In the genomic region with DNA sequence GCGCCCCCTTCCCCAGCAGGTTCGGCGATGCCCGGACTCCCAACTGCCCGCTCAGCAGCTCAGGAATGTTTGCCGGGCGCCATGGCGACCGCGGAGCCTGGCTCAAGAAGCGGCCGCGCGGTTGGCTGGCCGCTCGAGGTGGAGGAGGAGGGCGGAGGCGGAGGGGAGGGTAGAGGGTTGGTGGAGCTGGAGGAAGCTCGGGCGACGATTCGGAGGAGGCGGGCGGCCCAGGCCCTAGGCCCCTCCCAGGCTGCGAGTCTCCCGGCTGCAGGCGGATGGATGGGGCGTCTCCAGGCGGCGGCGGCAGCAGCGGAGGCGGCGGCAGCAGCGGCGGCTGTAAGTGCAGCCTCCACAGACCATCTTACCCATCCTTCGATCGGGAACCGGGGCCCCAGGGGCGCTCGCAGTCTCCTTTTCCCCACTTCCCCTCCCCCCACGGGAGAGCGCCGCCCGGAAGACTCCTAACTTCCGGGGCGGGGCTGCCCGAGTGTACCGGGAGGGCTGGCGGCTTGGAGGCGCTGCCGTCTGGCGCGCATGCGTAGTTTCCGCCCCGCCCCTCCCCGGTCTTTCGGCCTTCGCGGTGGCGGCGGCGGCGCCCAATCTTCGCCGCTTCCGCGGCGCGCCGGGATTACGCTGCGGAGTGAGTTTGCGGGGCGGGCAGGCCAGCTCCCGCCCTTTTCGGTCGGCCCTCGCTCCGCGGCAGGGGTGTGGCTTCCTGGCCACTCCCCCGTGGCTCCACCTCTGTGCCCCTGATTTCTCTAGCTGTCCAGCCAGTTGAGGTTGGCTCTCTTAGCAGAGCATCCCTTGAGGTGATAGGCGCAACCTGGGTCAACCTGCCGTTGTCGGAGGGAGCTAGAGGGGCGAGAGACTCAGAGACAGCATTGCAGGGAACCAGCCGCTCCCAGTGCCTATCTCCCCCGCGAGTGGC, we compare ENCODE assay signal across 7 mouse cellular contexts. TPM values are rescaled to one million over a fixed set of nuclear protein-coding genes. Genes with fewer than 3 reads are reported as not detected.
A peak's percentile ranks its signal among the peaks of the same experiment; 100 is the strongest.
DNase-seq lines count a peak whose midpoint lies in the region; ATAC-seq lines count a peak whose summit lies in the region.

TSS of gene Mier1 (plus strand) at position 207 of the 928 bp plus-strand sequence.
TSS of gene Wdr78 (minus strand) at position 372 of the 928 bp plus-strand sequence.

- no peaks in the 10 kb centered on the region for H3K27me3 ChIP-seq in intestine, embryonic 16.5 days (replicated peaks; ENCODE audit: control insufficient read depth, insufficient read depth, low read length)
- no peaks in the 10 kb centered on the region for H3K27me3 ChIP-seq in midbrain, embryonic 11.5 days (ENCODE audit: control insufficient read depth, insufficient read depth, low read length)

- intact Hi-C loops in left cerebral cortex, postnatal 36 days (cut with DNase I): loop anchor here (10.0 kb wide), 1 partner anchor 130 kb away; no protein-coding TSS in a partner anchor

- H3K36me3 ChIP-seq in intestine, embryonic 16.5 days (ENCODE audit: control insufficient read depth, insufficient read depth, low read length): 0 out of 2 replicates have a peak, but pooled peaks cover 3% of the 10 kb centered on the region
- H3K36me3 ChIP-seq in midbrain, embryonic 11.5 days (ENCODE audit: control insufficient read depth, insufficient read depth, low read length): no peaks in the 10 kb centered on the region

- peak; percentile 98 for DNase-seq in adrenal gland, adult 2 months
- DNase-seq in embryo, embryonic 11.5 days (ENCODE audit: low read depth, low spot score): peak; percentile 93
- DNase-seq in gastrocnemius, postnatal 4 days (ENCODE audit: low spot score in 2 of 2): peak; percentile 90 to 97
- peak; percentile 95 to 97 for DNase-seq in left cerebral cortex, postnatal 36 days (ENCODE audit: low spot score in 2 of 2)
- peak; percentile 99 for DNase-seq in midbrain, embryonic 11.5 days (ENCODE audit: low spot score, missing footprints)
- DNase-seq in skeletal muscle tissue, adult 2 months (ENCODE audit: low read depth, low spot score): peak; percentile 92

- peak within 1 kb of the TSS; percentile 86 for H3K9ac ChIP-seq in intestine, embryonic 16.5 days (ENCODE audit: low read depth, low read length)
- H3K9ac ChIP-seq in midbrain, embryonic 11.5 days (ENCODE audit: low read length): peak within 1 kb of the TSS; percentile 95

- peaks cover 17% of the 10 kb centered on the region for H3K4me1 ChIP-seq in intestine, embryonic 16.5 days (ENCODE audit: control insufficient read depth, insufficient read depth, low read length)
- H3K4me1 ChIP-seq in midbrain, embryonic 11.5 days (ENCODE audit: control insufficient read depth, insufficient read depth, low read length): peaks cover 17% of the 10 kb centered on the region

- H3K4me2 ChIP-seq in intestine, embryonic 16.5 days (ENCODE audit: low read depth, low read length): peak within 1 kb of the TSS; percentile 78
- H3K4me2 ChIP-seq in midbrain, embryonic 11.5 days: peak within 1 kb of the TSS; percentile 71

- WGBS in intestine, embryonic 16.5 days: under 1% methylated on average over 69 of the region's 90 CpGs
- WGBS in midbrain, embryonic 11.5 days: under 1% methylated on average over 82 of the region's 90 CpGs

- peak; percentile 99 for ATAC-seq in intestine, embryonic 16.5 days
- ATAC-seq in midbrain, embryonic 11.5 days (ENCODE audit: low FRiP score): peak; percentile 99

- no peaks in the 10 kb centered on the region for H3K9me3 ChIP-seq in intestine, embryonic 16.5 days (ENCODE audit: control insufficient read depth, low read length)
- no peaks in the 10 kb centered on the region for H3K9me3 ChIP-seq in midbrain, embryonic 11.5 days (ENCODE audit: control insufficient read depth, low read length)

- H3K27ac ChIP-seq in intestine, embryonic 16.5 days (ENCODE audit: low read length): peak within 1 kb of the TSS; percentile 99
- H3K27ac ChIP-seq in midbrain, embryonic 11.5 days (ENCODE audit: low read depth, low read length): peak within 1 kb of the TSS; percentile 99

- peak within 1 kb of the TSS; percentile 69 for H3K4me3 ChIP-seq in intestine, embryonic 16.5 days (ENCODE audit: low read length)
- H3K4me3 ChIP-seq in midbrain, embryonic 11.5 days (ENCODE audit: low read depth, low read length): peak within 1 kb of the TSS; percentile 82

RNA-seq across cellular contexts. Expression of gene Mier1, which starts in this region (rescaled TPM):
- 10 to 100 TPM; 50.3 to 62.0 TPM for total RNA-seq in adrenal gland, adult 2 months (2021)
- 5.7 and 7.3 TPM in 2 replicates for polyA plus RNA-seq in adrenal gland, adult 2 months (2012; rRNA removed)
- 10 to 100 TPM; 40.9 to 55.6 TPM for total RNA-seq in gastrocnemius, postnatal 4 days (2021)
- polyA plus RNA-seq in intestine, embryonic 16.5 days (2015; fragmentation: Nextera tagmentation; extraction: Ambion mirVana): 22.9 and 29.8 TPM in 2 replicates
- 10 to 100 TPM; 41.1 to 43.6 TPM for total RNA-seq in left cerebral cortex, postnatal 36 days (2021)
- 31.8 and 37.7 TPM in 2 replicates for polyA plus RNA-seq in midbrain, embryonic 11.5 days (2014; fragmentation: Nextera tagmentation; extraction: Ambion mirVana)

RNA-seq across cellular contexts. Expression of gene Wdr78, which starts in this region (rescaled TPM):
- 1 to 10 TPM; 5.7 TPM for total RNA-seq in adrenal gland, adult 2 months (2021)
- polyA plus RNA-seq in adrenal gland, adult 2 months (2012; rRNA removed): 0.86 and 1.1 TPM in 2 replicates
- 1 to 10 TPM; 2.2 to 2.7 TPM for total RNA-seq in gastrocnemius, postnatal 4 days (2021)
- 1.2 and 1.7 TPM in 2 replicates for polyA plus RNA-seq in intestine, embryonic 16.5 days (2015; fragmentation: Nextera tagmentation; extraction: Ambion mirVana)
- 10 to 100 TPM; 10.6 to 17.4 TPM for total RNA-seq in left cerebral cortex, postnatal 36 days (2021)
- 5.5 and 6.8 TPM in 2 replicates for polyA plus RNA-seq in midbrain, embryonic 11.5 days (2014; fragmentation: Nextera tagmentation; extraction: Ambion mirVana)

Comparison
In these comparisons a context has a peak if more than half of its experiments do, and no peak if none do; other contexts are left out.
1. Peak in every context shown above with its lines: DNase-seq, ATAC-seq, H3K4me3 ChIP-seq and H3K27ac ChIP-seq.